In the genomic region with DNA sequence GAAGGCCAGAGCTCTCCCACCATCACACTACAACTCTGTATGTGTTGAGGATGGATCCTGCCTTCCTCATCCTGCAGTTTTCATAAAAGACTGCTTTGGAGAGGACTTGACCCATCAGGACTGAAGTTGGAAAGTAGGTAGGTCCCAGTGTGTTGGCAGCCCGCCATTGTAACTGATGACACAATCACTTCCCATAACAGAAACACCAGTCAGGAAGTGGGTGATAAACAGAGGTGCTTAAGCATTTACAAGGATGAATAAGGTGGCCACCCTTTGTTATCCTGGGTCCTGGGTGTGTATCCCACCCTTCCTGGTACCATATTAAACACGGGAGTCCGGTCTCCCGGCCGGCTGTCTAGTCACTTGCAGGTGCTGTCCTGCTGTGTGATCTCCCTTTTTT, we compare ENCODE assay signal across 13 mouse cellular contexts.
A peak's percentile ranks its signal among the peaks of the same experiment; 100 is the strongest.
DNase-seq lines count a peak whose midpoint lies in the region; ATAC-seq lines count a peak whose summit lies in the region.
"Had no signal": no experiment of that assay in that cellular context is flagged by ENCODE, and none has a peak within 500 bp of the region (broad histone marks: within the 10 kb centered on the region; RNA-seq: fewer than 3 reads in every experiment).

No protein-coding gene starts in this region.

- H3K36me3 ChIP-seq in kidney, embryonic 15.5 days = no peaks in the 10 kb centered on the region
- H3K36me3 ChIP-seq: lung, embryonic 15.5 days had no signal

- ATAC-seq in kidney, embryonic 15.5 days (replicated peaks; ENCODE audit: low FRiP score) = no peak
- ATAC-seq in granulocyte monocyte progenitor cell, adult 5-6 weeks (replicated peaks; ENCODE audit: poor library complexity, severe bottlenecking) = peak; percentile 53
- ATAC-seq in monocyte, adult 5-6 weeks (replicated peaks; ENCODE audit: insufficient number of reproducible peaks, low FRiP score, low TSS enrichment, poor library complexity, severe bottlenecking) = 0 out of 2 replicates have a peak, but pooled peaks have one; percentile 17
- ATAC-seq: forebrain, embryonic 13.5 days; intestine, postnatal 0 days had no signal

- no peaks in the 10 kb centered on the region for H3K4me1 ChIP-seq in kidney, embryonic 15.5 days
- H3K4me1 ChIP-seq: forebrain, embryonic 13.5 days had no signal

- no peaks in the 10 kb centered on the region for H3K9me3 ChIP-seq in kidney, embryonic 15.5 days (replicated peaks)
- H3K9me3 ChIP-seq: forebrain, embryonic 13.5 days; lung, embryonic 15.5 days had no signal

- no peak overlapping the region for H3K9ac ChIP-seq in kidney, embryonic 15.5 days
- H3K9ac ChIP-seq: forebrain, embryonic 13.5 days; lung, embryonic 15.5 days had no signal

- DNase-seq in kidney, postnatal 36 days = peak; percentile 23 to 42
- DNase-seq in adipocyte (ENCODE audit: low spot score) = peak; percentile 53
- no peak for DNase-seq in left cerebral cortex, adult 18-20 months (ENCODE audit: low spot score in 2 of 2)
- DNase-seq in spleen, postnatal 4 days (ENCODE audit: low spot score in 2 of 2) = no peak
- DNase-seq: cerebellum, adult 18-20 months; gastrocnemius, postnatal 25 days; thymus, adult 18-20 months had no signal

- no peak overlapping the region for H3K4me2 ChIP-seq in kidney, embryonic 15.5 days
- H3K4me2 ChIP-seq: forebrain, embryonic 13.5 days; lung, embryonic 15.5 days had no signal

- H3K4me3 ChIP-seq in kidney, embryonic 15.5 days (replicated peaks) = no peak overlapping the region
- H3K4me3 ChIP-seq: forebrain, embryonic 13.5 days; lung, embryonic 15.5 days had no signal

- WGBS in kidney, embryonic 15.5 days = 83% methylated on average over 5 of the region's 5 CpGs

- no peaks in the 10 kb centered on the region for H3K27me3 ChIP-seq in kidney, embryonic 15.5 days
- H3K27me3 ChIP-seq: forebrain, embryonic 13.5 days; lung, embryonic 15.5 days had no signal

- H3K27ac ChIP-seq in kidney, embryonic 15.5 days = no peak overlapping the region
- H3K27ac ChIP-seq: forebrain, embryonic 13.5 days; lung, embryonic 15.5 days had no signal

Comparison
In these comparisons a context has a peak if more than half of its experiments do, and no peak if none do; other contexts are left out.
1. DNase-seq: peak in kidney, postnatal 36 days (2 of 2) and adipocyte (single experiment); none in left cerebral cortex, adult 18-20 months (0 of 2) and spleen, postnatal 4 days (0 of 2).